Mouse (Mus musculus) MEL (cell line): ENCODE measurements around the gene Atp4a. TPM values are rescaled to one million over a fixed set of nuclear protein-coding genes. Genes with fewer than 3 reads are reported as not detected.
A peak's percentile ranks its signal among the peaks of the same experiment; 100 is the strongest.

Experiments used
- DNase-seq: peaks from one replicate; pipeline ENCODE4 v3.0.0; 2011; ENCODE audit warnings: low read depth, low spot score
- H3K27ac ChIP-seq: 2 replicates; pipeline ENCODE4 v1.5.1; 2012; ENCODE audit warnings: low read depth, mild to moderate bottlenecking, control low read depth, low read length, moderate library complexity; ENCODE audit not compliant: control insufficient read depth
- H3K27me3 ChIP-seq, 2 experiments: fragments of 150-350 bp in 1 of 2; sonication (generic) in 1 of 2; 2 replicates each; pipeline ENCODE4 v1.6.1; 2012; ENCODE audit warnings: low read length in 2 of 2, mild to moderate bottlenecking in 2 of 2, improper control_type of control experiment in 1 of 2, moderate library complexity in 1 of 2; ENCODE audit not compliant: insufficient read depth in 2 of 2, control insufficient read depth in 1 of 2
- H3K36me3 ChIP-seq, 2 experiments: 2 replicates each; pipeline ENCODE4 v1.6.1; 2012 to 2014; ENCODE audit warnings: low read length in 2 of 2, improper control_type of control experiment in 1 of 2, inconsistent platforms in 1 of 2, mild to moderate bottlenecking in 1 of 2; ENCODE audit not compliant: insufficient read depth in 2 of 2, control insufficient read depth in 1 of 2
- H3K4me1 ChIP-seq, 2 experiments: fragments of 150-350 bp in 1 of 2; sonication (generic) in 1 of 2; 2 replicates each; pipeline ENCODE4 v1.6.1; 2012; ENCODE audit warnings: low read length in 2 of 2, improper control_type of control experiment in 1 of 2, mild to moderate bottlenecking in 1 of 2; ENCODE audit not compliant: insufficient read depth in 2 of 2, control insufficient read depth in 1 of 2
- H3K4me3 ChIP-seq, 2 experiments: fragments of 150-350 bp in 1 of 2; sonication (generic) in 1 of 2; 2 replicates each; pipeline ENCODE4 v1.5.1; 2012; ENCODE audit warnings: low read depth in 2 of 2, low read length in 2 of 2, mild to moderate bottlenecking in 2 of 2, moderate library complexity in 2 of 2, control low read depth in 1 of 2, improper control_type of control experiment in 1 of 2; ENCODE audit not compliant: control insufficient read depth in 1 of 2, insufficient read depth in 1 of 2
- H3K79me2 ChIP-seq: 2 replicates; pipeline ENCODE4 v1.6.1; 2012; ENCODE audit warnings: mild to moderate bottlenecking, low read length, moderate library complexity; ENCODE audit not compliant: control insufficient read depth, poor library complexity, insufficient read depth
- H3K9ac ChIP-seq: 2 replicates; pipeline ENCODE4 v1.6.1; 2012; ENCODE audit warnings: low read depth, mild to moderate bottlenecking, control low read depth, low read length, moderate library complexity; ENCODE audit not compliant: control insufficient read depth, poor library complexity, severe bottlenecking
- H3K9me3 ChIP-seq: fragments of 150-350 bp; sonication (generic); replicated peaks from 2 replicates; pipeline ENCODE4 v1.6.1; 2012; ENCODE audit warnings: mild to moderate bottlenecking, low read length, improper control_type of control experiment, moderate library complexity; ENCODE audit not compliant: insufficient read depth
- CHD2 ChIP-seq: IDR thresholded peaks from 2 replicates; pipeline ENCODE4 v1.6.1; 2011; ENCODE audit warnings: low read length, improper control_type of control experiment
- CTCF ChIP-seq, 3 experiments: IDR thresholded peaks in 2 of 3; conservative IDR thresholded peaks in 1 of 3; 2 replicates each; pipeline ENCODE4 v1.5.1; 2011 to 2012; ENCODE audit warnings: low read length in 3 of 3, low read depth in 2 of 3, mild to moderate bottlenecking in 2 of 3, improper control_type of control experiment in 1 of 3, inconsistent platforms in 1 of 3, mixed read lengths in 1 of 3, moderate library complexity in 1 of 3; ENCODE audit not compliant: control insufficient read depth in 1 of 3, insufficient read depth in 1 of 3, poor library complexity in 1 of 3, severe bottlenecking in 1 of 3
- EP300 ChIP-seq, 2 experiments: IDR thresholded peaks; 2 replicates each; pipeline ENCODE4 v1.6.1; 2011; ENCODE audit warnings: improper control_type of control experiment in 2 of 2, low read length in 2 of 2, low read depth in 1 of 2, mild to moderate bottlenecking in 1 of 2
- ETS1 ChIP-seq: IDR thresholded peaks from 2 replicates; pipeline ENCODE4 v1.6.1; 2012; ENCODE audit warnings: low read depth, mild to moderate bottlenecking, inconsistent platforms, low read length, improper control_type of control experiment, moderate library complexity
- HCFC1 ChIP-seq: IDR thresholded peaks from 2 replicates; pipeline ENCODE4 v1.6.1; 2012; ENCODE audit warnings: low read depth, mild to moderate bottlenecking, inconsistent platforms, low read length, improper control_type of control experiment, moderate library complexity
- JUND ChIP-seq: IDR thresholded peaks from 2 replicates; pipeline ENCODE4 v1.6.1; 2011; ENCODE audit warnings: low read depth, mild to moderate bottlenecking, improper control_type of control experiment, low read length
- KAT2A ChIP-seq: conservative IDR thresholded peaks from 2 replicates; pipeline ENCODE4 v1.6.1; 2012; ENCODE audit warnings: low read depth, low read length, improper control_type of control experiment, inconsistent platforms
- MAX ChIP-seq: IDR thresholded peaks from 2 replicates; pipeline ENCODE4 v1.6.1; 2011; ENCODE audit warnings: low read length, improper control_type of control experiment
- MYC ChIP-seq: IDR thresholded peaks from 2 replicates; pipeline ENCODE4 v1.6.1; 2011; ENCODE audit warnings: low read depth, mild to moderate bottlenecking, low read length, improper control_type of control experiment, moderate library complexity
- POLR2AphosphoS5 ChIP-seq: IDR thresholded peaks from 2 replicates; pipeline ENCODE4 v1.6.1; 2012; ENCODE audit warnings: low read depth, borderline replicate concordance, mild to moderate bottlenecking, inconsistent platforms, low read length, moderate library complexity, mixed read lengths
- RAD21 ChIP-seq: IDR thresholded peaks from 2 replicates; pipeline ENCODE4 v1.6.1; 2011; ENCODE audit warnings: mild to moderate bottlenecking, low read depth, low read length, improper control_type of control experiment
- RCOR1 ChIP-seq: IDR thresholded peaks from 2 replicates; pipeline ENCODE4 v1.6.1; 2012; ENCODE audit warnings: low read depth, mild to moderate bottlenecking, inconsistent platforms, low read length, improper control_type of control experiment
- SMC3 ChIP-seq: IDR thresholded peaks from 2 replicates; pipeline ENCODE4 v1.6.1; 2011; ENCODE audit warnings: low read depth, low read length, improper control_type of control experiment
- TAL1 ChIP-seq: IDR thresholded peaks from 2 replicates; pipeline ENCODE4 v1.6.1; 2012; ENCODE audit warnings: mild to moderate bottlenecking, inconsistent platforms, low read length, moderate library complexity, mixed read lengths
- TCF12 ChIP-seq: IDR thresholded peaks from 2 replicates; pipeline ENCODE4 v1.6.1; 2014; ENCODE audit warnings: low read depth, mild to moderate bottlenecking, inconsistent platforms, low read length, improper control_type of control experiment, moderate library complexity
- UBTF ChIP-seq: IDR thresholded peaks from 2 replicates; pipeline ENCODE4 v1.6.1; 2012; ENCODE audit warnings: low read depth, mild to moderate bottlenecking, inconsistent platforms, low read length, improper control_type of control experiment, moderate library complexity, borderline replicate concordance; ENCODE audit not compliant: insufficient read depth
- USF1 ChIP-seq: IDR thresholded peaks from 2 replicates; pipeline ENCODE4 v1.6.1; 2014; ENCODE audit warnings: low read depth, mild to moderate bottlenecking, inconsistent platforms, low read length, improper control_type of control experiment, moderate library complexity
- USF2 ChIP-seq, 2 experiments: IDR thresholded peaks; 2 replicates each; pipeline ENCODE4 v1.6.1; 2011 to 2012; ENCODE audit warnings: improper control_type of control experiment in 2 of 2, low read length in 2 of 2, borderline replicate concordance in 1 of 2, inconsistent platforms in 1 of 2, low read depth in 1 of 2, mild to moderate bottlenecking in 1 of 2; ENCODE audit not compliant: insufficient read depth in 1 of 2
- ZC3H11A ChIP-seq: IDR thresholded peaks from 2 replicates; pipeline ENCODE4 v1.6.1; 2012; ENCODE audit warnings: low read depth, mild to moderate bottlenecking, inconsistent platforms, low read length, improper control_type of control experiment
- ZKSCAN1 ChIP-seq: IDR thresholded peaks from 2 replicates; pipeline ENCODE4 v1.6.1; 2012; ENCODE audit warnings: low read depth, mild to moderate bottlenecking, inconsistent platforms, low read length, improper control_type of control experiment, moderate library complexity
- ZNF384 ChIP-seq: IDR thresholded peaks from 2 replicates; pipeline ENCODE4 v1.6.1; 2012; ENCODE audit warnings: low read depth, mild to moderate bottlenecking, inconsistent platforms, low read length, improper control_type of control experiment
- polyA plus RNA-seq, 2 experiments: library from polyadenylated mRNA; stranded (reverse) in 1 of 2; unstranded in 1 of 2; fragments of >175 nt in 1 of 2; fragments of >200 nt in 1 of 2; gene quantifications; 2 replicates each; pipeline versions ENCODE4 v1.2.1 to v1.2.4; 2012; ENCODE audit warnings: low replicate concordance in 2 of 2, low read depth in 1 of 2; ENCODE audit not compliant: insufficient read length in 2 of 2, insufficient read depth in 1 of 2, missing spikeins in 1 of 2
- total RNA-seq: library from RNA; depleted of rRNA; stranded (reverse); fragments of 300-350 nt; gene quantifications from 2 replicates; pipeline ENCODE4 v1.2.3, GENCODE M21; 2012

The Atp4a gene
- total and polyA plus RNA-seq, 3 experiments: 1.5 to 3.0 TPM; not detected in 1

DNA sequence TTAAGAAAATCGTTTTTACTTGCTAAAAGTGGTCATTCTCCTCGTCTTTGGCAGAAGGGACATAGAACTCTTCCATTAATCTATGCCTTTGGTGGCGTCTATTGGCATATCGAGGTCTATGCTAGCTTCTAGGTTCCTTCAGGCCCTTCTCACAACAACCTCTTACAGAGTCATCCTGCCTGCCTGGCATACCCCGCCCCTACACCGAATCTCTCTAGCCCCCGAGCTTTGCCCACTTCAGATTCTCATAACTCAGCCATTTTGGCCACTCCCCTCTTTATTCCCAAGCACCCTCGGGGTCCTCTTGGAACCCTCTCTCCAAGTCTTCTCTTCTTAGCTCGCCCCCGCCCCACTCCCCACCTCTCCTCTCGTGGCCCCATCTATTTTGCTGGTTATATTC lies 46.7 kb upstream of the Atp4a start:
- H3K4me3 ChIP-seq: peak overlapping the region; percentile 82 to 93
- DNase-seq: peak; percentile 47
- TF ChIP-seq RCOR1 (no peak), UBTF (no peak), ETS1 (no peak), TAL1 (no peak), RAD21 (no peak), TCF12 (no peak), ZKSCAN1 (no peak), MYC (no peak), CHD2 (no peak), JUND (no peak), KAT2A (no peak), MAX (no peak), EP300 (IDR thresholded peaks at IDR 0.05; ENCODE audit: low read depth in 1 of 2, low read length in 2 of 2) (no peak), USF1 (no peak), ZC3H11A (no peak), HCFC1 (no peak), CTCF (IDR thresholded peaks at IDR 0.05 in 2 of 3, conservative IDR thresholded peaks at IDR 0.05 in 1 of 3; ENCODE audit: control insufficient read depth in 1 of 3, insufficient read depth in 1 of 3, low read depth in 2 of 3, low read length in 3 of 3, poor library complexity in 1 of 3, severe bottlenecking in 1 of 3) (no peak), USF2 (IDR thresholded peaks at IDR 0.05; ENCODE audit: borderline replicate concordance in 1 of 2, insufficient read depth in 1 of 2, low read depth in 1 of 2, low read length in 2 of 2) (no peak)
- H3K27ac ChIP-seq: no peak overlapping the region
- no peaks in the 10 kb centered on the region for H3K4me1 ChIP-seq
- peak overlapping the region; percentile 95 for H3K9ac ChIP-seq
- peaks cover 3% of the 10 kb centered on the region; the same call in 1 of the 2 replicates for H3K79me2 ChIP-seq
- no peaks in the 10 kb centered on the region for H3K36me3 ChIP-seq
- peaks cover 0 to 4% of the 10 kb centered on the region in 2 experiments; a peak in 3 of 4 replicates for H3K27me3 ChIP-seq
- H3K9me3 ChIP-seq: no peaks in the 10 kb centered on the region

DNA sequence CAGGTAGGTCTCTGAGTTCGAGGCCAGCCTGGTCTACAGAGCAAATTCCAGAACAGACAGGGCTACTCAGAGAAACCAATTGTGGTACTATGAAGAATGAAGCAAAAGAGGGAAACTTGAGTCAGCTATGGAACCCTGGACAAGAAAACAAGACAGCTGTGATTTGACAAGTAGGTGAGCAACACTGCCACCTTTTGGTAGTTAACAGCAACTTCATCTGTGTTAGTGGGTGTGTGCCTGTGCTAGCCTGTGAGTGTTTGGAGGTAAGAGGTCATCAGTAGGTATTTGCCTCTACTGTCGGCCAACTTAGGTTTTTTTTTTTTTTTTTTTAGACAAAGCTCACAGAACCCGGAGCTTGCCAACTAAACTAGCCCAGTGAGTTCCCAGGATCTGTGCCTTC lies 42.8 kb upstream of the Atp4a start:
- H3K36me3 ChIP-seq: no peaks in the 10 kb centered on the region
- DNase-seq: peak; percentile 79
- no peak overlapping the region for H3K4me3 ChIP-seq
- no peaks in the 10 kb centered on the region for H3K9me3 ChIP-seq
- H3K27ac ChIP-seq: no peak overlapping the region
- H3K9ac ChIP-seq: no peak overlapping the region
- H3K27me3 ChIP-seq: peaks cover 0 to 6% of the 10 kb centered on the region in 2 experiments; a peak in 3 of 4 replicates
- no peak for TF ChIP-seq MAX
- TF ChIP-seq UBTF: no peak
- no peak for TF ChIP-seq ZNF384
- TF ChIP-seq RCOR1: no peak
- peak; percentile 56 for TF ChIP-seq RAD21
- TF ChIP-seq EP300 (IDR thresholded peaks at IDR 0.05; ENCODE audit: low read depth in 1 of 2, low read length in 2 of 2): no peak
- peak; percentile 62 for TF ChIP-seq SMC3
- TF ChIP-seq CTCF (IDR thresholded peaks at IDR 0.05 in 2 of 3, conservative IDR thresholded peaks at IDR 0.05 in 1 of 3; ENCODE audit: control insufficient read depth in 1 of 3, insufficient read depth in 1 of 3, low read depth in 2 of 3, low read length in 3 of 3, poor library complexity in 1 of 3, severe bottlenecking in 1 of 3): peak; percentile 46 to 78 (median 78)
- no peak for TF ChIP-seq POLR2AphosphoS5
- no peaks in the 10 kb centered on the region for H3K4me1 ChIP-seq
- peaks cover 3% of the 10 kb centered on the region; the same call in 1 of the 2 replicates for H3K79me2 ChIP-seq
